Mouse (Mus musculus): ENCODE data around the gene Fgf22.

GRCm38 (mm10) chr10:79735361-79735760 lies 19.5 kb upstream of the Fgf22 start:
- TF ChIP-seq CTCF (IDR thresholded peaks at IDR 0.05; ENCODE audit: control insufficient read depth, insufficient read depth, insufficient read length) (no peak), MYOG (IDR thresholded peaks at IDR 0.05; ENCODE audit: control insufficient read depth, extremely low read depth, insufficient read length) (no peak), MYOD1 (IDR thresholded peaks at IDR 0.05; ENCODE audit: control insufficient read depth, insufficient read length, low read depth) (no peak), FOSL1 (IDR thresholded peaks at IDR 0.05; ENCODE audit: insufficient read depth, low read length, poor library complexity, severe bottlenecking) (no peak), MAX (IDR thresholded peaks at IDR 0.05) (no peak)
